Mouse (Mus musculus): ENCODE measurements at regions not wholly inside any gene's neighbourhood (a gene's known extent, or its start where the extent isn't known, plus 50 kb on each side); places are given as distances from the start of the nearest gene placed in this dataset.

DNA sequence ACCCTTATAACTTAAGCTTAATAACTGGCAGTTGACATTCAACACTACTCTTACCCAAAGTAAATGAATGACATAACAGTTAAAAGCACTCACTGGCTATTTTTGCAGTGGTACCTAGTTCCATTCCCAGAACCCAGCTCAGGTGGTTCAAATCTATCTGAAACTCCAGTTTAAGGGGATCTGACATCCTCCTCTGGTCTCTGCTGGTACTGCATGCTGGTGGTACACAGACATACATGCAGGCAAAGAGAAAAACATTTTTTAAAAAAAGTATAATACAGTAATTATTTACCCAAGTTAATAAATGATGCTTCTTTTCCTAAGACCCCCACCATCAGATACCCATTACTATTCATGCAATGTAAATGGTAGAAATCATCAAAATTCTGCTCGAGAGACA lies 81.3 kb upstream of the Arntl start:
- WGBS, result 76% methylated on average over 1 of the region's 1 CpGs
- Histone ChIP-seq H3K27ac (no peak overlapping the region), H3K9me3 (no peaks in the 10 kb centered on the region), H3K4me3 (no peak overlapping the region), H3K4me2 (no peak overlapping the region), H3K4me1 (peaks cover 8% of the 10 kb centered on the region; the same call in 1 of the 2 replicates), H3K9ac (no peak overlapping the region), H3K27me3 (no peaks in the 10 kb centered on the region), H3K36me3 (no peaks in the 10 kb centered on the region)
- no peak for ATAC-seq (ENCODE audit: borderline replicate concordance, extremely low read depth, low FRiP score, low TSS enrichment)

DNA sequence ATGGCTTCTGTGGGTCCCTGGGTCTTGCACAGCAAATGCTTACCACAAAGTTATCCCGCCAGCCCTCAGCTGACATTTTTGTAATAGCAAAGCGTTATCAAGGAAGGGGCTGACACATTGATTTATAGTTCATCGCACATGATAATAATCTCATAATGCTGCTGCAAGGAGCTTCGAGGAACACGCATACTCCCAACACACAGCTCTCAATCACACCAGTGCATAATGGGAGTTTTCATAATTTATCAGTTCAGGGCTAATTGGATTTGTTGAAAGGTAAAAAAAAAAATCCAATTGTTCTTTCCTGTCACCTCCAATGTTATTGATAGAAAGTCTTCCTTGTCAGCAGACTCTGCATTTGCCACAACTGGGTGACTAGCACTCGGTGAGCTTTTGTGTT lies 76.7 kb upstream of the Arntl start:
- Histone ChIP-seq H3K27me3 (no peaks in the 10 kb centered on the region), H3K9ac (no peak overlapping the region), H3K4me1 (peaks cover 13% of the 10 kb centered on the region), H3K27ac (no peak overlapping the region), H3K4me3 (no peak overlapping the region), H3K9me3 (no peaks in the 10 kb centered on the region), H3K36me3 (no peaks in the 10 kb centered on the region), H3K4me2 (no peak overlapping the region)
- no peak for ATAC-seq (ENCODE audit: borderline replicate concordance, extremely low read depth, low FRiP score, low TSS enrichment)
- 65% methylated on average over 6 of the region's 6 CpGs for WGBS

DNA sequence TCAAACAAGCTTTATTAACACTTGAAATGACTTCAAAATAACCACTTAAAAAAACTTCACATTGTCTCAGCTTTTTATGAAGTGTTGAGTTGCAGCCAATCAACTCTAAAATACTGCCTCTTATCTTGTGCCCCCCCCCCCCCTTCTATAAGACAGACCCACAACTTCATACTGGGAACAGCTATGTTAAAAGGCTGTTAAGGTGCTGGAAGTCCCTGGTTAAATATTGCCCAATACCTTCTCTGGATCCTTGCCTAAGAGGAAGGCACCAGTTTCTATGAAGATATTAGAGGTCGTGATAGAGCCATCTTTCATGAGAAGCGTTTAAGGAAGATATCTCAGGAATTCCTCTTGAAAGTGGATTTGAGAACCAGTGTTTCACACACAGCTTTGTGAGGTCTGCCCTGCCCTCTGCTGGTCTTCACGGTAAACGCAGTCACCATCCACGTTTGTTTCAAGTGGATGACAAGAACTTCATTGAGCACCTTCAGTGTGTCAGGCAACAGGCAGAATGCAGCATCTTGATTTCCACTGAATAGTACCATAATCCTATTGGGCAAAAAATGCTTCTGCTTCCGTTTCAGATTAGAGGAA lies 75.2 kb upstream of the Arntl start:
- under 1% methylated on average over 6 of the region's 6 CpGs for WGBS
- ATAC-seq (ENCODE audit: borderline replicate concordance, extremely low read depth, low FRiP score, low TSS enrichment), result peak; percentile 55; the same call in 1 of the 2 replicates
- Histone ChIP-seq H3K9me3 (no peaks in the 10 kb centered on the region), H3K9ac (no peak overlapping the region), H3K27me3 (no peaks in the 10 kb centered on the region), H3K4me2 (no peak overlapping the region), H3K36me3 (no peaks in the 10 kb centered on the region), H3K4me3 (no peak overlapping the region), H3K4me1 (peaks cover 13% of the 10 kb centered on the region), H3K27ac (no peak overlapping the region)

DNA sequence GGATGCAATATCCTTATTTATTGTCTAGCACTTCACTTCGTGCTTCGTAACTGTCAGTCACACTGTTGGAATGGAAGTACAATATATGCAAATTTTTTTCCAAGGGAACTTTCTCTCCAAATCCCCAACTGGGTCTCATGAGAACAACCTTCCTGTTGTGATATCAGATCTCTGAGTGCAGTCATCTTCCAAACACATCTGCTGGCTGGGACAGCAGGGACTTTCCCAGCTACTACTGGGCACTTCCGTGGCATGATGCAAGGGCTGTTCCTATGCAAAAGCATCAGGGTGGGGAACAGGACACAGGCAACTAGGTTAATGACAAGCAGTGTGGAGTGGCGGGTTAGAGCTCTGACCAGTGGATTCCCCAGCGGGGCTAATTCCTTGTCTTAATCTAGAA lies 73.4 kb upstream of the Arntl start:
- H3K4me2 ChIP-seq, result no peak overlapping the region
- H3K9me3 ChIP-seq, result no peaks in the 10 kb centered on the region
- H3K4me1 ChIP-seq, result peaks cover 13% of the 10 kb centered on the region
- H3K36me3 ChIP-seq, result no peaks in the 10 kb centered on the region
- H3K9ac ChIP-seq, result no peak overlapping the region
- ATAC-seq (ENCODE audit: borderline replicate concordance, extremely low read depth, low FRiP score, low TSS enrichment), result no peak
- no peaks in the 10 kb centered on the region for H3K27me3 ChIP-seq
- no peak overlapping the region for H3K4me3 ChIP-seq
- no peak overlapping the region for H3K27ac ChIP-seq
- 66% methylated on average over 5 of the region's 5 CpGs for WGBS

DNA sequence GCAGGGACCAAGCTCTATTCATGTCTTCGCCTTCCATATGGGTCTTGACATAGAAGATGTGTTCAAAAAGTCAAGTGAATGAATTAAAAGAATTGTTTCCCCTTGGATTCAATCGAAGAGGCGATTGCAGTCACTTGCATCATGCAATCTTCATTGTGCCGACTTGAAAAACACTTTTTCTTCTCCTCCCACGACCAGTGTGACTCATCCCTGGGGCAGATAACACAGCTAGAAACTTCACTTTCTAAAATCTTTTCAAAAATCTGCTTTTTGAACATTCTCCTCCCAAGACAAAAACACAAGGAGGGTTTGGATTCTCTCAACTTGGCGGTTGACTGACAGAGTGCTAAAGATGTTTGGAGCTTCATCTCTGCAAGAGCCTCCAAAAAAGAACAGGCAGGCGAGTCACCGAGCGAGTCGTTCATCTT lies 67.2 kb upstream of the Arntl start:
- Histone ChIP-seq H3K9ac (no peak overlapping the region), H3K27me3 (no peaks in the 10 kb centered on the region; the same call in 1 of the 2 replicates), H3K4me1 (no peaks in the 10 kb centered on the region), H3K36me3 (no peaks in the 10 kb centered on the region), H3K27ac (no peak overlapping the region), H3K9me3 (no peaks in the 10 kb centered on the region), H3K4me2 (no peak overlapping the region), H3K4me3 (no peak overlapping the region)
- 73% methylated on average over 10 of the region's 10 CpGs for whole genome bisulfite sequencing
- ATAC-seq (ENCODE audit: borderline replicate concordance, extremely low read depth, low FRiP score, low TSS enrichment), result no peak

DNA sequence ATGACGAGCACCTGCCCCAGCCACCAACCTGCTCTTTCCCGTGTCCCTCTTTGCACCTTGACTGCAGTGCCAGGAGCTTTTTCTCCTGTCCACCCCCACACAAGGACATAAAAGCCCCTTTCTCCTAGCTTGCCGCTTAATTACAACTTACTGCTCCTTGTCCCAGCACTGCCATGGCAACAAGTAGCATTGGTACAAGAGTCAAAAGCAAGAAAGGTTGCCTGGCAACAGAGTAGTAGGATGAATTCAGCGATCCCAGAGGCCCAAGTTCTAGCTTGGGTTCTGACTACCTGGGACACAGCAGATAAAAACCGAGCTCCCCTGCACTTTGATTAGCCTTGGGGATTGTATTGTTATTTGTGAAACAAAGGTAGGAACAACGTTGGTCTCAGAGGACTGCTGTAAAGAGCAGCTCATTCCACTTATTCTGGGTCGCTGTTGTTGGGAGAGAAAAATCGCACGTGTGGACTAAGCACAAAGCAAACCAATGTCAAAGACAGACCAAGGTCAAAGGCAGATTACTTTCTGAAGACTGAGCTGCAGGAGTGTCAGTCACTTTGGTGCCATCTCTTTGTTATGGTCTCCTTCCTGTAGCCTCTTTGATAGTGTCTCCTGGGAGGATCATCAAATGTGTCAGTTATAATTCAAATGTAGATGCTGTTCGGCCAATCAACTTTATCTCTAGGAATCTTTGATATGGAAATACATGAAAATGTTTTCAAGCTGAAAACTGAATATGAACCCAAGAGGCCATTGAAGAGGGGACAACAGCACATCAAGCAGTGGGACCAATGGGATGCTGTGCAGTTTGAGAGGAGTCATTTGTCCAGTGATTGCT lies 65.2 kb upstream of the Arntl start:
- Histone ChIP-seq H3K9me3 (no peaks in the 10 kb centered on the region), H3K4me3 (no peak overlapping the region), H3K4me2 (no peak overlapping the region), H3K27ac (no peak overlapping the region), H3K9ac (no peak overlapping the region), H3K27me3 (no peaks in the 10 kb centered on the region; the same call in 1 of the 2 replicates), H3K4me1 (no peaks in the 10 kb centered on the region), H3K36me3 (no peaks in the 10 kb centered on the region)
- ATAC-seq (ENCODE audit: borderline replicate concordance, extremely low read depth, low FRiP score, low TSS enrichment), result no peak
- WGBS, result 48% methylated on average over 10 of the region's 10 CpGs

DNA sequence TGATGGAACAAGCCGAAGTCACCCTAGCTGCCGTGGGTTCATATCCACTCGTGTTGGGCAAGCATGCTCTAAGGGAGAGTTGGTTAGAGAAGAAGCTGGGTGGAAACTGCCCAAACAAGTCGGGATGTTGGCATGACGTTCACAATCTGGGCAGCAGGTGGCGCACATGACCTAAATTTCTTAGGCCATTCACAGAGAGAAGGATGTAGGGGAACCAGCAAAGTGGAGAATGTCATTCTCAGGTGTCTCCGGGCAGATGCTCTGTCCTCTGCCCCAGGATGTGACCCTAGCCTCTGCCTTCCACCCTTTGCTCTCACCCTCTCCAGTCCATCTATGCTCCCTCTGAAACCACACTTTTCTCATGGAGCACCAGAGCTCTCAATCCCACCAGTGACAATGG lies 63.7 kb upstream of the Arntl start:
- no peaks in the 10 kb centered on the region for H3K36me3 ChIP-seq
- 7% methylated on average over 7 of the region's 7 CpGs for WGBS
- no peak overlapping the region for H3K27ac ChIP-seq
- no peak overlapping the region for H3K4me2 ChIP-seq
- H3K9ac ChIP-seq, result no peak overlapping the region
- ATAC-seq (ENCODE audit: borderline replicate concordance, extremely low read depth, low FRiP score, low TSS enrichment), result no peak
- H3K4me1 ChIP-seq, result no peaks in the 10 kb centered on the region
- no peak overlapping the region for H3K4me3 ChIP-seq
- no peaks in the 10 kb centered on the region for H3K9me3 ChIP-seq
- no peaks in the 10 kb centered on the region; the same call in 1 of the 2 replicates for H3K27me3 ChIP-seq

DNA sequence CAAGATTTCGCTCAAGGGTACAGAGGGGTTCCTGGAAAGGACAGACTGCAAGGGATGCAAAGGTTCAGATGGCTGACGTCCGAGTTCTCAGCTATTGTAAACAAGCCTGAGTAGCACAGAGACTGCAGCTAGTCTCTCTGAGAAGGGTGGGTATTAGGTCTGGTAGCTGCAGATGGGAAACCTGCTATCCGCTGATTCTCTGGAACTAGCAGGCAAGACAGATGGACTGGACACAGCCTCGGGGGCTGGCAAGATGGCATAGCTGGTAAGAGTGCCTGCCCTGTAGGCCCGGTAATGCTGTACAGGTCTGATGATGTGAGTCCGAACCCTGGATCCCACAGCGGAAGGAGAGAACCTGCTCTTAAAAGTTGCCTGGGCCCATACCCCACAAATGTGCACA lies 62.2 kb upstream of the Arntl start:
- Histone ChIP-seq H3K36me3 (no peaks in the 10 kb centered on the region), H3K4me1 (no peaks in the 10 kb centered on the region), H3K4me2 (no peak overlapping the region), H3K27ac (no peak overlapping the region), H3K4me3 (no peak overlapping the region), H3K27me3 (no peaks in the 10 kb centered on the region; the same call in 1 of the 2 replicates), H3K9me3 (no peaks in the 10 kb centered on the region), H3K9ac (no peak overlapping the region)
- 67% methylated on average over 8 of the region's 8 CpGs for WGBS
- no peak for ATAC-seq (ENCODE audit: borderline replicate concordance, extremely low read depth, low FRiP score, low TSS enrichment)

DNA sequence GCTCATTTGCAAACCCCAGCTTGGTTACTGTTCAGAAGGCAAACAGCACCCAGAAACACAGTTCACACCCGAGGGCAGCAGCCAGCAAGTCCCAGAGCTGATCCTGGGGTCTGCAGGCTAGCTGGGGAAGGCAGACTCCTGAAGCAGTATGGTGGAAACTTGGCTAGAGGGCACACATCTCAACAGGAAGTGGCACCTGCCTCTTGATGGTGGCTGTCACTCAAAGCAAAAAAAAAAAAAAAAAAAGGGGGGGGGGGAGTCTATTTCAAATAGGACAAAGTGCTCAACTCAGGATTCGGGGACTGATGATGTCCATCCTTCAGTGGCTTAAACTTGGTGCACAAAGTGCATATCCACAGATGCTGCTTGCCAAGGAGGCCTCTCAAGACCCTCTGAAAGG lies 61.2 kb upstream of the Arntl start:
- no peaks in the 10 kb centered on the region; the same call in 1 of the 2 replicates for H3K27me3 ChIP-seq
- no peak overlapping the region for H3K27ac ChIP-seq
- no peaks in the 10 kb centered on the region for H3K9me3 ChIP-seq
- WGBS, result 79% methylated on average over 2 of the region's 2 CpGs
- no peak overlapping the region for H3K9ac ChIP-seq
- no peak for ATAC-seq (ENCODE audit: borderline replicate concordance, extremely low read depth, low FRiP score, low TSS enrichment)
- no peak overlapping the region for H3K4me3 ChIP-seq
- H3K4me2 ChIP-seq, result no peak overlapping the region
- 0 out of 2 replicates have a peak, but pooled peaks cover 3% of the 10 kb centered on the region for H3K4me1 ChIP-seq
- no peaks in the 10 kb centered on the region for H3K36me3 ChIP-seq

DNA sequence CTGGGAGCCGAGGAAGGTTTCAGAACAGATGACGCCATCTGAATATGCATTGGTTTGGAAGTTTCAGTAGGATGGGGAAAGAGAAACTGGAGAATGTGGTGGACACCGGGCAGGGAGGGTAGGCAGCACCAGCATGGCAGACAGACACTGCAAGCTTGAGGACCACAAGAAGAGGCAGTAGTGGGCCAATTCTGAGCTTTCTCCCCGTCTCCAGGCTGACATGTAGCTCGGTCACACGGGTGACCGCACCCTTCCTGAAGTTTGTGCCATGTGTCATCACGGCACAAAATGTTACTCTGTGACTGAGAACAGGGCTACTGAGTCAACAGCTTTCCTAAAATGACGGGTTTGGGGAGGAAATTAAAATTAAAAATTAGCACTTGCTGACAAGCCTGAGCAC lies 60.7 kb upstream of the Arntl start:
- no peak overlapping the region for H3K27ac ChIP-seq
- H3K4me1 ChIP-seq, result 0 out of 2 replicates have a peak, but pooled peaks cover 6% of the 10 kb centered on the region
- WGBS, result 81% methylated on average over 9 of the region's 9 CpGs
- no peaks in the 10 kb centered on the region for H3K27me3 ChIP-seq
- no peaks in the 10 kb centered on the region for H3K36me3 ChIP-seq
- no peak overlapping the region for H3K9ac ChIP-seq
- no peak overlapping the region for H3K4me2 ChIP-seq
- no peak for ATAC-seq (ENCODE audit: borderline replicate concordance, extremely low read depth, low FRiP score, low TSS enrichment)
- H3K4me3 ChIP-seq, result no peak overlapping the region
- no peaks in the 10 kb centered on the region for H3K9me3 ChIP-seq

DNA sequence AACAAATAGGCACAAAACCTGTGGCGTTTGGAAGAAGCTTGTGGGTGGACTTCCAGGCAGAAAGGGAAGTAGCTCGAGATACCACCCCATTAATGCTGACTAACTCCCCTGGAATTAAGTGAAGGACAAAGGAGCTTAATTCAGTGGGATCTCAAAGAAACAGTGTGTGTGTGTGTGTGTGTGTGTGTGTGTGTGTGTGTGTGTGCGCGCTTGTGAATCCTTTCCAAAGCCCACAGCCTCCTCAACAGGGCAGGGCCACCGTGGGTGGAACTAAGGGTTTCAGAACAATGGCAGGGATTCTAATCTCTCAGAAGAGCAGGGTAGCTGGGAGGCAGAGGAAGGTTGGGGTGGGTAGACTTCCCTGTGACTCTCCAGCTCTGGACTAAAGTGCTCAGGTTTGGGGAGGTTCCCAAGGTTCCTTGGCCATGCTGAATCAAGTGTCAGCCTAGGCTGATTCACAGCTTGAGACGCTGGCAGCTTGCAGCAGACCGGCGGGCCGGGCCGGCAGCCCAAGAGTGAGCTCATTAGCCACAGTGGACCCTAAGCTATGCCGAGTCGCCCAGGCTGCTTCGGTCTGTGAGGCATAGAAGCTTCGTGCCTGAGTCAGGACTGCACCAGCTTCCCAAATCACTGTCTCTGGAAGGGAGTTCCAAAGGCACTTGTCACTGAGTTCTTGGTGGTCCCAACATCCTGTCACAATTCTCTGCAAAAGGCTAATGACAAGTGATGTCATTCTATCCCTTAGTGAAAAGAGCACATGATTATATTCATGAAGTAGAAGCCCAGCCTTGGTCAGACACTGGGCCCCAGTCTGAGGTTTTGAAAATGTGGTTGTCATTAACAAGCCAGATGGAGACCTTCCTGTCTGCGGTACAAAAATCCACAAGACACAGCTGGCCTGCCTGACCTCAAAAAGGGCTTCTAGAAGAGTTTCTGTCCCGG lies 59.6 kb upstream of the Arntl start:
- no peak overlapping the region for H3K9ac ChIP-seq
- H3K4me3 ChIP-seq, result no peak overlapping the region
- no peaks in the 10 kb centered on the region for H3K9me3 ChIP-seq
- no peaks in the 10 kb centered on the region for H3K36me3 ChIP-seq
- H3K27ac ChIP-seq, result no peak overlapping the region
- peaks cover 6% of the 10 kb centered on the region; the same call in 1 of the 2 replicates for H3K4me1 ChIP-seq
- H3K4me2 ChIP-seq, result no peak overlapping the region
- WGBS, result 51% methylated on average over 16 of the region's 16 CpGs
- ATAC-seq (ENCODE audit: borderline replicate concordance, extremely low read depth, low FRiP score, low TSS enrichment), result no peak
- no peaks in the 10 kb centered on the region for H3K27me3 ChIP-seq
